Mouse (Mus musculus) inflammation-experienced regulatory T-cells, adult 16 weeks (primary cell): ENCODE results near the gene Nr1d2. TPM values are rescaled to one million over a fixed set of nuclear protein-coding genes. Genes with fewer than 3 reads are reported as not detected.

Experiments
- polyA plus RNA-seq: library from polyadenylated mRNA; unstranded; fragments of 100-300 nt; shearing (Covaris generic); gene quantifications from one replicate; pipeline ENCODE4 v1.2.1, GENCODE M21; 2017

Gene Nr1d2
- polyA plus RNA-seq, result 19.7 TPM

DNA sequence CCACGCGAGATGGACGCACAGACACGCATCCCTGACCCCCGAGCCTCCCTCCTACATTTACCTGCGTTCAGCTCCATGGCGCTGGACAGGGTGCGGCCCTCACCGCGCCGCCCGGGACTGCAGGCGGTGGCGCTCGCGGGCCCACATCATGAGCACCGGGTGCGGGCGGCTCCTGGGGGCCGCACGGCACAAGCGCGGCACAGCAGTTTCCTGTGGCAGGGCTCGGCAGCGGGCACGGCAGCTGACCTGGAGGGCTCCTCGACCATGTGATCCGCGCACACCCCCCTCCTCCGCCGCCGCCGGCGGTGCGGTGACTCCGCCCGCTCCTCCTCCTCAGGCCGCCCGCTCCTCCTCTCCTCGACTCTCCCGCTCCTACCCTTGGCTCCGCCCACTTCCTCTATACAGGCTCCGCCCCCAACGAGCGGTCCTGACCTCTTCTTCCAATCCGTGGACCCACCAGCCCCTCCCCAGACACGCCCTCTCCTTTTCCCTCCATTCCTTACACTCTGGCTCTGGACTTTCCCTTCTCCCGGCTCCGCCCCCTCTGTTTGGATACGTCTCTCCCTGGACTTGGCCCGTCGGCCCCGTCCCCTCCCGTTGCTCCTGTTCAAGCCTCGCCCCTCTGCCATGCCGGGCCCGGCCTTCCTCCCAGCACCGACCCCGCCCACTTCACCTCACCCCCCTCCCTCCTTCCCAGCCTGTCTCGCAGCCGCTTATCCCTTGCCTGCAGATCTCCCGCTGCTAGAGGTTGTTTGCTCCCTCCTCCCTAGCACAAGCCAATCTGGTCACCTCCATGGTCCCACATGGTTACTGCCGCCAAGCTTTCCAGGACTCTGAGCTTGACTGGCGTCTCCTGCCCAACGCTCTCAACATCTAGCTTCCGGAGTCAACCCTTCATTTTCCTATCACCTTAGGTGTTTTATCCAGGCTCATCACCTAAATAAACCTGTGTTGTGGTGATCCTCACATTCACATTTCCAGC lies at the start of gene Nr1d2:
Gene Nr1d2, minus strand, starts transcription at position 378 of the 982 bp plus-strand sequence.

DNA sequence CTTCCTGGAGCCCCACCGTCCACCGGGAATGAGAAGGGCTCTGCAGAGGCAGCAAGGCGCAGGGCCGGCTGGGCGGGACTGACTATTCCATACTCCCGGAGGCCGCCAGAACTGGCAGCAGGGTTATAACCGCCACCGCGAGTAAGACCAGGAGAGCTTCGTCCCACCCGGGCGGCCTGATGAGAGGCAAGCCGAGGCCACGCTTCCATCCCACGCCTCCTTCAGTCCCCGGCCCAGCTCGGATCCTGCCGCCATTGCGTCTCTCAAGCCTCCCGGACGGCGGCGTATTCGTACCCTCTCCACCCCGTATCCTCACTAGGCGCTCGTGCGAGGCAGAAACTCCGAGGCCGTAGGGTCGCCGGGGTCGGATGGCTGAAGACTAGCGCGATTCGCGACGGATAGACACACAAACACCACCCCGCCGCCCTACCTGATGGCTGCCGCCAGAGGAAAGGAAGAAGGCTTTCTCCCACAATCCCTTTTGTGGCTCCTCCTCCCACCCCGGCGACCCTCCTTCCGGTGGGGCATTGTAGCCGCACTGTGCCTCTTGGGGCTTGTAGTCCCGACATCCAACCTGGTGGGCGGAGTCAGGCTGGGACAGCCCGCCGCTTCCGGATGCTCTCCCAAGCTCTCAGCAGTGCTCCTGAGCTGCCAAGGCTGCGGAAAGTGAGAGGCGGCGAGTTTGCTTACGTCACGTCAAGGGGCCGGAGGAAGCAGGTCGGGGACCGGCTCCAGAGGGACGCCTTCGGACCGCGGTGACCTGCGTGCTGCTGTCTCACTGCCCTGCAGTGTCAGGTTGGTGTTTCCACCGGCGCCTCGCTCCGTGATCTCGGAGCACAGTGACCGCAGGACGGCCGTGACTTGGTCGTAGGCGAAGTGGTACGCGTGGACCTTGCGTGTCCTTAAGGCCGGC lies 31.9 kb upstream of the Nr1d2 start, which contains the start of the genes Nkiras1 and Rpl15:
Gene Nkiras1, plus strand, starts transcription at position 608 of the 913 bp plus-strand sequence.
Gene Rpl15, minus strand, starts transcription at position 863 of the 913 bp plus-strand sequence.

Other genes with a start within 250 kb of the Nr1d2 start
- 30.8 TPM for gene Nkiras1, start 32.0 kb upstream of the Nr1d2 start, polyA plus RNA-seq
- gene Rpl15, start 32.3 kb upstream of the Nr1d2 start, polyA plus RNA-seq, result 567 TPM
- gene Ube2e1, start 92.7 kb upstream of the Nr1d2 start, polyA plus RNA-seq, result 104 TPM